Mouse (Mus musculus) CD8-positive naive resting alpha-beta T cell, adult 2 months (primary cell): ENCODE results near the gene Vmn1r120.
"Not testable (repeated sequence)": the region's sequence is repeated elsewhere in the genome, so short reads cannot be mapped to it uniquely, and the experiment has no call there.

Source experiments
- DNase-seq, 2 experiments: peaks; one replicate each; pipeline ENCODE4 v3.0.0; 2022; ENCODE audit warnings: low read depth in 2 of 2, low spot score in 2 of 2

Vmn1r120 gene

GRCm38 (mm10) chr7:21053684-21054083, at the start of gene Vmn1r120:
TSS of gene Vmn1r120 (minus strand) at chr7:21053784.
- DNase-seq = not testable (repeated sequence)

DNA sequence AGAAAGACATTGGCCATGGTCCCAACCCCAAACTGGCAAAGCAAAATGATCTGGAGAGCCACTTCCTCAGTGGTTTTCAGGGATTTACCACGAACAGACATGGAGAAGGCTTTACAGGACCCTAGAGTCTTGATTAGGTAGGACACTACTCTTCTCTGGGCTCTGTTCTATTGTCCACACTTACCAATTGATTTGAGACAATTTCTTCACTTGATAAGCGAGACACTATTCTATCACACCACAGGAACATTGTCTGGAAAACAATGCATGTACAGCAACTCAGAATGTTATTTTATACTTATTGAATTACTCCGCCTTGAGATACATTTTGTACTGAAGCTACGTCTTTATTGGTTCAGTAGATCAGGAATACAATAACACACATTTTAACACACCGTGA, 44.8 kb upstream of the Vmn1r120 start, which contains the start of gene Vmn1r121:
TSS of gene Vmn1r121 (minus strand) at position 101 of the 400 bp plus-strand sequence.
- DNase-seq = not testable (repeated sequence)

DNA sequence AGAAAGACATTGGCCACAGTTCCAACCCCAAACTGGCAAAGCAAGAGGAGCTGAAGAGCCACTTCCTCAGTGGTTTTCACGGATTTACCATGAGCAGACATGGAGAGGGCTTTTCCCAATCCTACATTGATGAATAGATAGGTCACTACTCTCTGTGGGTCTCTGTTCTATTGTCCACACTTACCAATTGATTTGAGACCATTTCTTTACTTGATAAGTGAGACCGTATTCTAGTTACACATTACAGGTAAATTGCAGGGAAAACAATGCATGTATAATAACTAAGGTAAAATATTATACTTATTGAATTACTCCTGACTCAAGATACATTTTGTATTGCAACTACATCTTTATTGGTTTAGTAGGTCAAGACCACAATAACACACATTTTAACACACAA, 41.2 kb downstream of the Vmn1r120 start, which contains the start of gene Vmn1r119:
TSS of gene Vmn1r119 (minus strand) at position 101 of the 400 bp plus-strand sequence.
- not testable (repeated sequence) for DNase-seq
